Mouse (Mus musculus): ENCODE data around the gene Prkar2a.

GRCm38 (mm10) chr9:108703373-108704110 is 14.4 kb downstream of the Prkar2a start:
- TF ChIP-seq CTCF (IDR thresholded peaks at IDR 0.05; ENCODE audit: borderline replicate concordance, insufficient read depth, low read depth, low read length) (no peak), POLR2A (IDR thresholded peaks at IDR 0.05; ENCODE audit: borderline replicate concordance, insufficient read depth, low read length) (no peak)
